Mouse (Mus musculus): ENCODE results near the gene Triobp.

The Triobp gene

GRCm38 (mm10) chr15:78971626-78972025 is 24.1 kb downstream of the Triobp start:
- no peak for DNase-seq

GRCm38 (mm10) chr15:78973950-78974349 is 26.4 kb downstream of the Triobp start:
- DNase-seq = no peak

GRCm38 (mm10) chr15:78977676-78978159 is 30.2 kb downstream of the Triobp start:
- no peak for DNase-seq

DNA sequence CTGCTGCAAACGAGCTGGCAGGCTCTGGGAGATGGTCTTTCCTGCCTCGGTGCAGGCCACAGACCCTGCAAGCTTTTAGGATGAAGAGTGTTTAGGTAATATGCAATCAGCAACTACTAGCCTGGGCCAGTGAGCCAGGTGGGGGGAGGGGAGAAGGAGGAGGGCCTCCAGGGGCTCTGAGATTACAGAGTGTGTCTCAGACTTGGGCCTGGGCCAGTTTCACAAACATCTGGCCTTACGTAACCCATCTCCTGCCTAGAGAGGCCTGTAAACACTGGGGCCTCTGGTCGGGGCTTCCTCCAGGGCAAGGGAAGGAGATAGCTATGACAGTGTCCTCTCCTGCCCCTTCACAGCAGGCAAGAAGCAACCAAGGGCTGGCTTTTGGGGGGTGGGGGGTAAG is 31.4 kb downstream of the Triobp start:
- peak in 1 of 2 experiments; percentile 27 for DNase-seq

DNA sequence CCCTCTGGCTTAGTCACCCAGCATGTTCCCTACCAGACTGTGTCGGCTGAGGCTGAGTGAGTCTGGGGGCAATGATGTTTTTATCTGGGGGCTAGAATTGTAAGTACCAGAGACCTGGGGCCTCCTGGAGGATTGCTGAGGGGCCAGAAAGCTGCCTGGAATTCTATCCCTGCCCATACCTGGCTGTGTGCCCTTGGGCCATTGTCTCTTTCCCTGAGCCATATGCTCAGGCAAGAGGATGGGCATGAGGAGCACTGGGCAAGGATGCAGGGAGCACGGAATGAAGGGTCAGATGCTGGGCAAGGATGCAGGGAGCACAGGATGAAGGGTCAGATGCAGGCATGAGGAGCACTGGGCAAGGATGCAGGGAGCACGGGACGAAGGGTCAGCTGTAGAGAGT is 32.6 kb downstream of the Triobp start:
- peak; percentile 60 to 66 for DNase-seq

DNA sequence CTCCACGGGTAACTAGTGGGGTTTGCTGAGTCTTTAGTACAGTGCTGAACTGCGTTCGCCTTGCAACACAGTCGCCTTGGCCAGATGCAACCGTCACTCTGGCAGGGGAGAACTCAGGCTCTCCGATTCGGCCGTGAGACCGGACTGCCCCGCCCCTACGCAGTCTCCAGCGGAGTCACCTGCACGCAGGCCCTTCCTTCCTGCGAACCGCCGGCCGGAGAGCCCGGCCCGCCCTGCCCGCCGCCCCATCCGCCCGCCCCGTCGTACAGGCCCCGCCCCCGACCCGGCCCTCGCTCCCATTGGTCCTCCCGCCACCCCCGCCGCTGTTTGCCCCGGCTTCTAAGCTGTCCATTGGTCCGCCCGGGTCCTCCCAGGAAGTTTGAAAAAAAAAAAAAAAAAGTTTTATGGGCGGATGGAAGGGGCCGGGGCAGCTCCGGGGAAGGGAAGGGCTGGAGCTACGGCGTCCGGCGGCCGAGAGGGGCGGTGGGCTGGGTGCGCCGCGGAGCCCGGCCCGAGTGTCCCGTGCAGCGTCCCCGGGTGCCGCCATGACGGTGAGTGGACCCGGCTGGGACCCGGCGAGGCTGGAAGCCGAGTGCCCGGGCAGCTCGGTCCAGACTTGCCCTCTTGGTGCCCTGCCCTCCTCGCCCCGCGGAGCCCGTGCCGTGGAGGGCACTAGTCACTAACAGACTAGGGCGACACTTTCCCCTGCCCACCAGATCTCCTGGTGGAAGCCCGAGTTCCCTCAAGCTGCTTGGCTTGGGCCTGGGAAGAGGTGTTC is 35.3 kb downstream of the Triobp start:
- DNase-seq = peak; percentile 80 to 82

DNA sequence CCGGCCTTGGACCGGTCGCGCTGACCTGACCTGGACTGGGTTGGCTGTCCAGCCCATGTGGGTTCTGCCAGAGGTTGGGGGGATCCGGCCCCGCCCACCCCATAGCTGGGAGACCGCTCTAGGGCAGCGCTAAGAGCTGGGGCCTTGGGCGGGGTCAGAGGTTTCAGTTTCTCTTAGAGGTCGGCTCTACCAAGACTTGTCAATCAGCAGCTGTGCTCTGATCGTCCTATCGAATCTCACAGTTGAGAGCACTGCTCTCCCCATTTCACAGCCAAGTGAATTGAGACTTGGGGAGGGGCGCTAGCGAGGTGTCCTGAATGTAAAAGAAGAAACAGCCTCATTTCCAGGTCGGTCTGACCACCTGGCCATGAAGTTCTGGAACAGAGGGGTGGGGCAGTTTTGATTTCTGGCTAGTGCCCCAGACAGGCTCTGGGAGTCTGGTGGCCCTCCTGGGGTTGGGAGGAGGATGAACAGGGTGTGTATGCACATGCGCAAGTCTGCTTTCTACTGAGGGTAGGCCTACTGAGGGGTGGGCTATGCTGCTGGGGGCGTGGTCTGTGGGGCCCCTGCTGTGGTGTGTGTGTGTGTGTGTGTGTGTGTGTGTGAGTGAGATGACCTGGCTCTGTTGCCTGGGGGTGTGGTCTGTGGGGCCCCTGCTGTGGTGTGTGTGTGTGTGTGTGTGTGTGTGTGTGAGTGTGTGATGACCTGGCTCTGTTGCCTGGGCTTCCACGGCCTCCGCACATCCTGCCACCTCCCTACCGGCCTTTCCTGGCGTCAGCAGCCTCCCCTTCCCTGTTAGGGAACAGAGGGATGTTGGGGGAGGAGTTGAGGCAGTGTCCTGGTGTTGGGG is 36.1 kb downstream of the Triobp start:
- no peak for DNase-seq

GRCm38 (mm10) chr15:78984286-78984778 is 36.8 kb downstream of the Triobp start:
- no peak for DNase-seq

- peak; percentile 73 to 74 for DNase-seq
Measured at GRCm38 (mm10) chr15:78986536-78987220, 39.2 kb downstream of the Triobp start.

- DNase-seq = peak; percentile 97 to 99
Measured at GRCm38 (mm10) chr15:78988499-78988971, 41.0 kb downstream of the Triobp start.

DNA sequence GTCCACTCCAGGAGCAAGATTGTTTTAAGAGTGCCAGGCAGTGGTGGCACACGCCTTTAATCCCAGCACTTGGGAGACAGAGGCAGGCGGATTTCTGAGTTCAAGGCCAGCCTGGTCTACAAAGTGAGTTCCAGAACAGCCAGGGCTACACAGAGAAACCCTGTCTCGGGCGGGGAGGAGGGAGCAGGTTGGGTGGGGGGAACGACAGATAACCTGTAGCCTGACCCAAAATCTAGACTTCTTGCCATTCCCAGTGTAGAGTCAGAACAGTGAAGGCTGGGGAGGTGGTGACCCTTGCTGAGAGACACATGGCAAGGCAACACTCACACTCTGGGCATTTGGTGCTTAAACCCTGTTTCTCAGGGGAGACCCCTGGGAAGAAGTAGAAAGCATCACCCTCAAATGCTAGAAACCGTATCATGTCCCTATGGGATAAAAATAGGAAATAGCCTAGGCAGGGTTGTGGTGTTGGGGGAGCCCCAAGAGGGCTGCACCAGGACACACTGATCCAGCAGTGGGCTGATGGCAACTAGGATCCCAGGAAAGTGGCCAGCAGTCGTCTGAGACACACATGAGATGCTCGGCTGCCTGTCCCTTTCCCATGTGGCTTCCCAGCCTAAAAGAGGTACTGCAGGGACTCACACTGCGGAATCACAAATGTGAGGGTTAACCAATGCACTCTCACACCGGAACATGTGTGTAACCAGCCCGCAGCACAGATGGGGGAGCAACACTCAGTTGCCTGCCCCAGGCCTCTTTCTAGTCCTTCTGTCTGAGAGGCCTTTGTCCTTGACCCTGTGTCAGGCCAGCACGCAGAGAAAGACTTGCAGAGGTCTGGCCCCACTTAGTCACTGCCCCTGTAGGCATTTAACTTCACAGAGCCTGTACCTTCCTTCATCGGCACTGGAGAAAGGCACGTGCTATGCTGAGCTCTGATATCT is 41.9 kb downstream of the Triobp start:
- no peak for DNase-seq

DNA sequence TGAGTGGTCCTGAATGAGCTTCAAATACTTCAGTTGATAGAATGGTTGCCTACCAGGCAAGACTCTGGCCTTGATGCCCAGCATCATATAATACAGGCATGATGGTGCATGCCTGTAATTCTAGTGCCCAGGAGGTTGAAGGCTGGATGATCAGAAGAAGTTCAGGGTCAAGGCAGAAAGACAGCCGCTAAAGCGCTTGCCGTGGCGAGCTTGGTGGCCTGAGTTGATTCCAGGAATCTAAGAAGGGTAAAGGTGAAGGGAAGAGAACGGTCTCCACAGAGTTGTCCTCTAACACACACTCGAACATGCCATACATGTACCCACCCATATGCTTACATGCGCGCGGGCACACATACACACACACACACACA is 42.6 kb downstream of the Triobp start:
- no peak for DNase-seq

DNA sequence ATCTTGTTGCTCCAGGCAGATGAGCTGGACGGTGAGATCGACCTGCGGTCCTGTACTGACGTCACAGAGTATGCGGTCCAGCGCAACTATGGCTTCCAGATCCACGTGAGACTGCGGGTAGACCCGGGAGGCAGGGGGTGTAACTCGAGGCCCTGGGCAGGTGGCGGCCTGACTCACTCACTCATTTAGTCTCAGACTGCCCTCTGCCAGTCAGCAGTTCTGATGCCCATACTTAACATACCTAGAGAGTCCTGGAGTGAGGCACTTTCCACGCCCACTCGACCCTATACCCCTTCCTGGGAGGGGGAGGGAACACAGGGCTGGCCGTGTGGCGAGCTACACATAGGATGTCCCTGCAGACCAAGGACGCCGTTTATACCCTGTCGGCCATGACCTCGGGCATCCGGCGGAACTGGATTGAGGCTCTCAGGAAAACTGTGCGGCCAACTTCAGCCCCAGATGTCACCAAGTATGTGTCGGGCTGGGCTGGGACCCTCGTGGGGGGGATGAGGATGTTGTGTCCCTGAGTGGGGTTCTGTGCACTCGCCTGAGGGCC is 43.5 kb downstream of the Triobp start:
- no peak for DNase-seq

DNA sequence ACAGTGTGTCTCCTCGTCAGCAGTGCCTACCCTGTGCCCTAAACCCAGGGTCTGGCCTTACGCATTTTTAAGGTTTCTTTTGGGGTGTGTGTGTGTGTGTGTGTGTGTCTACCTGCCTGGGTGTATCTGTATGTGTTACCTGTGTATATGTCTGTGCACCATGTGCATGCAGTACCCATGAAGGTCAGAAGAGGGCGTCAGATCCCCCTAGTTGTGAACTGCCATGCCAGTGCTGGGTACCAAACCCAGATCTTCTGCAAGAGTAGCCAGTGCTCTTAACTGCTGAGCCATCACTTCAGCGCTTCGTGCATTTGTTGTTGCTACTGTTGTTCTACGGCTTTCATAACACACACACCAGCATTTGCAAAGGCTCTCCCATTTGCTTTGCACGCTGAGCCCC is 44.7 kb downstream of the Triobp start:
- no peak for DNase-seq

DNA sequence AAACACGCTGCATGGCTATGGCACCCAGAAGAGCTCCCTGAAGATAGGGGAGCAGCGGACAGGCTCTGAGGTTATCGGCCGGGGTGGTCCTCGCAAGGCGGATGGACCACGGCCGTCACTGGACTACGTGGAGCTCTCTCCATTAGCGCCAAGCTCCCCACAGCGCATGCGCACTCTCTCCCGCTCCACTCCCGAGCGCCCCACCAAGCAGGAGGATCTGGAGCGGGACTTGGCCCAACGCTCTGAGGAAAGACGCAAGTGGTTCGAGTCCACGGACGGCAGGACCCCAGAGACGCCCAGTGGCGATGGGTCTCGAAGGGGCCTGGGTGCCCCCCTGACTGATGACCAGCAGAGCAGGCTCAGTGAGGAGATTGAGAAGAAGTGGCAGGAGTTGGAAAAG is 45.4 kb downstream of the Triobp start:
- no peak for DNase-seq

DNA sequence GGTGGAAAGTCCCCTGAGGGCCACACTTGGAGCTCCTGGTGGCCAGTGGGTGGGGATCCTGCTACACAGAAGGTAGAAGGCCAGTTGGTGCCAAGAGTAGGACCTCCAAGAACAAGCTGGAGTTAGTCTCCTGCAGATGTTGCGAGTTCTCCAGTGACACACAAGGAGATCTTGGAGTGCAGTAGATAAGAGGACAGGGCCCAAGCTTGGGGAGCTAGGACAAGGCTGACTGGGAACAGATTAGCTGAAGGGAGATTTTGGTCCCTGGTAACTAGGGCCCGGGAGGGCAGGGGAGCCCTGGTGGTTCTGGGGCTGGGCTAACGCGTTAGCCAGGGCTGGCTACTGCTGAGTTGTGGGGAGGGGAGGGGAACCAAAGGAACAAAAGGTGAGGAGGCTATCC is 48.4 kb downstream of the Triobp start:
- DNase-seq = no peak

- DNase-seq = no peak
Measured at GRCm38 (mm10) chr15:78996663-78997062, 49.1 kb downstream of the Triobp start.

- DNase-seq = no peak
Measured at GRCm38 (mm10) chr15:78998348-78998747, 50.8 kb downstream of the Triobp start.

DNA sequence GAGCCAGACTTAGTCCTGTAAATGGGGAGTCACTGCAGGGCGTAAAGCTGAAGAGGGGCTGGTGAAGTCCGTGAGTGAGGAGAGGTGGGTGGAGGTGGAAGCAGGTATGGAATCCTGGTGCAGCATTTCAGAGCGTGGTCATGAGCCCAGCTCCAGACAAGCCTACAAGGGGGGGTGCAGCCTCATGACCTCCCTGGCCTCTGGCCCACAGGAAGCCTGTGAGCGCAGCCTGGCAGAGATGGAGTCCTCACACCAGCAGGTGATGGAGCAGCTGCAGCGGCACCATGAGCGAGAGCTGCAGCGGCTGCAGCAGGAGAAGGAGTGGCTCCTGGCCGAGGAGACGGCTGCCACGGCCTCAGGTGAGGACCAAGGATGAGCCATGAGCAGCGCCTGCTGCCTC is 52.1 kb downstream of the Triobp start:
- DNase-seq = peak; percentile 44 to 52

- peak; percentile 68 to 74 for DNase-seq
Measured at GRCm38 (mm10) chr15:79000357-79000791, 52.9 kb downstream of the Triobp start.

DNA sequence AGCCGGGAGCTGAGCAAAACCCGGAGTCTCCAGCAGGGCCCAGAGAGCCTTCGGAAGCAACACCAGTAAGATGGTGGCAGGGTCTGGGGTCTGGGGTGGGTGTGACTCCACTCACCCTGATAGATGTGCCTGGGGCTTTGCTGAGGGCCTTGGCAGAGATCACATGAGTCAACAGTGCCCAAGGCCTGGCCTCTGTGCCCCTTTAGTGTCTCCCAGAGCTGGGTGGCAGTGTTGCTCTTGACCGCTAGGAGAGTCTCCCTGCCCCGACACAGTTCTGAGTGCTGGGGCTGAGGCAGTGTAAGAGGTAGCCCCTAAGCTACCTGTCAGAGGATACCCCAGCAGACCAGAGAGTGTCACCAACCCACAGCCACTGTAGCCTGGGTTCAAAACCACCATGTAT is 54.0 kb downstream of the Triobp start:
- no peak for DNase-seq
